ENCODE assay signal across 14 mouse cellular contexts in the genomic region with DNA sequence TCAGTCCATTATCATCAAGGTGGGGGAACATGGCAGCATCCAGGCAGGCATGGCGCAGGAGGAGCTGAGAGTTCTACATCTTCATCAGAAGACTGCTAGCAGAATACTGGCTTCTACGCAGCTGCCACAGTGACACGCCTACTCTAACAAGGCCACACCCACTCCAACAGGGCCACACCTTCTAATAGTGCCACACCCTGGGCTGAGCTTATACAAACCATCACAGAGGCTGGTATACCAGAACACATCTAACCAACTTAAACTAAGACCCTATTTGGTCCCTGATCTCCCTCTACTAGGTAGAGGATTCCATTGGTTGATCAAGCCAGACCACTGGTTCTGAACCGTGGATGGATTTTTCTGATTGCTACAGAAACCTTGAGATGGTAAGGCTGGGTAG. TPM values are rescaled to one million over a fixed set of nuclear protein-coding genes. Genes with fewer than 3 reads are reported as not detected.
"Had no signal": no experiment of that assay in that cellular context is flagged by ENCODE, and none has a peak within 500 bp of the region (broad histone marks: within the 10 kb centered on the region; RNA-seq: fewer than 3 reads in every experiment).

No protein-coding gene starts in this region.

- DNase-seq: kidney, adult 18-20 months; kidney, postnatal 10 days; kidney, postnatal 4 days; lung, adult 2 months; lung, postnatal 36 days; right cerebral cortex, postnatal 14 days; thymus, adult 18-20 months; thymus, postnatal 14 days had no signal

- H3K36me3 ChIP-seq: limb, embryonic 12.5 days; midbrain, embryonic 13.5 days had no signal

- H3K27me3 ChIP-seq: limb, embryonic 12.5 days; midbrain, embryonic 13.5 days had no signal

- ATAC-seq: lung, postnatal 0 days; midbrain, embryonic 13.5 days had no signal

- H3K27ac ChIP-seq: layer of hippocampus, adult 2 months; limb, embryonic 12.5 days; midbrain, embryonic 13.5 days had no signal

- H3K4me3 ChIP-seq: layer of hippocampus, adult 2 months; limb, embryonic 12.5 days; midbrain, embryonic 13.5 days had no signal

- H3K9ac ChIP-seq: limb, embryonic 12.5 days; midbrain, embryonic 13.5 days had no signal

- H3K4me1 ChIP-seq: limb, embryonic 12.5 days; midbrain, embryonic 13.5 days had no signal

- H3K9me3 ChIP-seq: limb, embryonic 12.5 days; midbrain, embryonic 13.5 days had no signal

- H3K4me2 ChIP-seq: limb, embryonic 12.5 days; midbrain, embryonic 13.5 days had no signal

RNA-seq across cellular contexts. Expression of a gene that starts 30.1 kb away (rescaled TPM):
- polyA plus RNA-seq: limb, embryonic 12.5 days; lung, postnatal 0 days; midbrain, postnatal 0 days; urinary bladder, adult 2 months had no signal
